Mouse (Mus musculus): ENCODE data around the gene Ilkap.

Gene Ilkap

GRCm38 (mm10) chr1:91414903-91415302, 16.3 kb upstream of the Ilkap start:
- DNase-seq (ENCODE audit: extremely low read depth, low read depth, low spot score), result no peak

- DNase-seq (ENCODE audit: extremely low read depth, low read depth, low spot score), result no peak
Measured at GRCm38 (mm10) chr1:91413898-91414594, 15.4 kb upstream of the Ilkap start, which contains the start of gene Hes6. Gene Hes6 (minus strand): TSS chr1:91414038.

GRCm38 (mm10) chr1:91413536-91413897, 14.9 kb upstream of the Ilkap start:
- DNase-seq (ENCODE audit: extremely low read depth, low read depth, low spot score), result no peak

GRCm38 (mm10) chr1:91413030-91413506, 14.5 kb upstream of the Ilkap start:
- DNase-seq (ENCODE audit: extremely low read depth, low read depth, low spot score), result no peak

- DNase-seq (ENCODE audit: extremely low read depth, low read depth, low spot score), result no peak
Measured at GRCm38 (mm10) chr1:91412286-91413029, 13.8 kb upstream of the Ilkap start.

- DNase-seq (ENCODE audit: extremely low read depth, low read depth, low spot score), result no peak
Measured at GRCm38 (mm10) chr1:91411631-91412285, 13.1 kb upstream of the Ilkap start.

GRCm38 (mm10) chr1:91407819-91408218, 9.2 kb upstream of the Ilkap start:
- DNase-seq (ENCODE audit: extremely low read depth, low read depth, low spot score), result no peak

- DNase-seq (ENCODE audit: extremely low read depth, low read depth, low spot score), result no peak
Measured at GRCm38 (mm10) chr1:91405406-91406169, 7.0 kb upstream of the Ilkap start.

GRCm38 (mm10) chr1:91404976-91405375, 6.4 kb upstream of the Ilkap start:
- DNase-seq (ENCODE audit: extremely low read depth, low read depth, low spot score), result no peak

- DNase-seq (ENCODE audit: extremely low read depth, low read depth, low spot score), result no peak
Measured at GRCm38 (mm10) chr1:91397927-91398259, 722 bp downstream of the Ilkap start.

- no peak for DNase-seq (ENCODE audit: extremely low read depth, low read depth, low spot score)
Measured at GRCm38 (mm10) chr1:91390369-91390768, 8.2 kb downstream of the Ilkap start.

GRCm38 (mm10) chr1:91381091-91381471, 17.5 kb downstream of the Ilkap start:
- no peak for DNase-seq (ENCODE audit: extremely low read depth, low read depth, low spot score)

GRCm38 (mm10) chr1:91380453-91381090, 18.0 kb downstream of the Ilkap start:
- DNase-seq (ENCODE audit: extremely low read depth, low read depth, low spot score), result no peak

GRCm38 (mm10) chr1:91373414-91373835, 25.2 kb downstream of the Ilkap start:
- no peak for DNase-seq (ENCODE audit: extremely low read depth, low read depth, low spot score)

- no peak for DNase-seq (ENCODE audit: extremely low read depth, low read depth, low spot score)
Measured at GRCm38 (mm10) chr1:91370055-91370454, 28.6 kb downstream of the Ilkap start.

GRCm38 (mm10) chr1:91369408-91369807, 29.2 kb downstream of the Ilkap start:
- no peak for DNase-seq (ENCODE audit: extremely low read depth, low read depth, low spot score)

- no peak for DNase-seq (ENCODE audit: extremely low read depth, low read depth, low spot score)
Measured at GRCm38 (mm10) chr1:91367295-91367694, 31.3 kb downstream of the Ilkap start.

GRCm38 (mm10) chr1:91366215-91367108, 32.2 kb downstream of the Ilkap start, which contains the start of gene Erfe:
Gene Erfe (plus strand): TSS chr1:91366430.
- no peak for DNase-seq (ENCODE audit: extremely low read depth, low read depth, low spot score)

GRCm38 (mm10) chr1:91365816-91366214, 32.8 kb downstream of the Ilkap start:
- DNase-seq (ENCODE audit: extremely low read depth, low read depth, low spot score), result no peak

Data from fat pad, adult 2 months (tissue).